Mouse (Mus musculus) central nervous system, embryonic 11.5 days (tissue): ENCODE results near the gene Mfge8. TPM values are rescaled to one million over a fixed set of nuclear protein-coding genes. Genes with fewer than 3 reads are reported as not detected.

Experiments
- polyA plus RNA-seq: library from polyadenylated mRNA; depleted of rRNA; stranded (reverse); fragments of >200 nt; gene quantifications from 2 replicates; pipeline ENCODE4 v1.2.3, GENCODE M21; 2012; rRNA removed

The Mfge8 gene
- 42.2 and 64.5 TPM in 2 replicates for polyA plus RNA-seq

DNA sequence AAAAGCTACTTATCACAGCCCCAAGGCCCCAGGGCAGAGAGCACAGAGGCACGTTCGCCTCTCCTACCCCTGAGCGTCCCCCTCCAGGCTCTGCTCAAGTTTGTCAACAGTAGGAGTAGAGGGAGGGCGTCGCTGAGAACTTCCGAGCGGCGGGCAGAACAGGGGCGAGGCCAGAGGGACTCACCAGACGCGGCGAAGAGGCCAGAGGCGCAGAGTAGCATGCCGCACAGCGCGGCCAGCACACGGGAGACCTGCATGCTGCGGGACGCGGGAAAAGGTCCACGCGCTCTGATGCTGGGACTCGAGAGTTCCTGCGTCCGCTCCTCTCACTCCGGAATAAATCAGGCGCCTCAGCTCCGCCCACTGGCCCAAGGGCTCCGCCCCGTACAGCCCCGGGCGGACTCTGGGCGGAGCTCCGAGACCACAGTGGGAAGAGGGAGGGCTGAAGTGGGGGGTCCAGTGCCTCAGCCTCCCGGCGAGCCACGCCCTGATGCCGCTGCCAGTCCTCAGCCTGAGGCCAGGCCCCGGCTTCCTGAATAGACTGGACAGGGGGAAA is at the start of gene Mfge8:
TSS of gene Mfge8 (minus strand) at position 350 of the 556 bp plus-strand sequence.

DNA sequence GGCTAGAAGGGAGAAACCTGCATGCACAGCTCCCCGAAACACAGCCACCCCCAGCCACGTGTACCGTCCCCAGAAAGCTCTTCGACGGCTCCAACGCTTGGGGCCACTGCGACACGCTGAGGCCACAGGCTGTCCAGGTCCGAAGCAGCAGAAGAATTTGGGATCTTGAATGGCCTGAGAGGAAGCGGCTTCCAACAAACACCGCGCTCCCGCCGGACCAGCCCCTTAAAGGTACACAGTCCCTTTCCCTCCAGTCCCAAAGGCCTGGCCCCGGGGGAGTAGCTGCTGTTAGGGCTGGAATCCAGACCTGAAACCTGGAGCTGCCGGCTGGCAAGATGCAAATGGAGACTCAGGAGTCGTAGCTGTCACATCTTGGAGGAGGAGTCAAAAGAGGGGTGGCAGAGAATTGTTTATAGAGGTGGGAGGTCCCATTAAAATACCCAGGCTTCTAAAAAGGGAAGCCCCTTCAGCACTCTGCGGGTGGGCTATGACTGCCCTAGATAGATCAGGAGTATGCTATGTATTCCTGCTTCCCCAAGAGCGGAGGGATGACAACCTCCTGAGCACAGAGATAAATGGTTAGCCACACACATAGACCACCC is 17.9 kb downstream of the Mfge8 start, which contains the start of gene Hapln3:
TSS of gene Hapln3 (minus strand) at position 176 of the 602 bp plus-strand sequence.

Other genes with a start within 250 kb of the Mfge8 start
- gene Isg20, start 235.6 kb downstream of the Mfge8 start, polyA plus RNA-seq = 1.1 and 1.9 TPM in 2 replicates
- gene Acan, start 95.6 kb downstream of the Mfge8 start, polyA plus RNA-seq = 0.08 and 2.1 TPM in 2 replicates
- 2.9 and 3.3 TPM in 2 replicates for gene Hapln3, start 18.0 kb downstream of the Mfge8 start, polyA plus RNA-seq
- gene Abhd2, start 124.1 kb upstream of the Mfge8 start, polyA plus RNA-seq = 7.6 and 10.8 TPM in 2 replicates
- 1.4 and 1.5 TPM in 2 replicates for gene Rlbp1, start 238.0 kb upstream of the Mfge8 start, polyA plus RNA-seq
- 12.1 and 12.5 TPM in 2 replicates for gene Fanci, start 242.9 kb upstream of the Mfge8 start, polyA plus RNA-seq